Mouse (Mus musculus) heart, postnatal 0 days (tissue): ENCODE data around the gene Cgrrf1. TPM values are rescaled to one million over a fixed set of nuclear protein-coding genes. Genes with fewer than 3 reads are reported as not detected.
A peak's percentile ranks its signal among the peaks of the same experiment; 100 is the strongest.

Experiments
- ATAC-seq: fragments of 200-750 bp; cut with Nextera tagmentation; 2 replicates; pipeline ENCODE4 v1.8.0; 2017; ENCODE audit warnings: low read depth, moderate number of reproducible peaks, moderate library complexity; ENCODE audit not compliant: insufficient read depth
- DNase-seq: peaks from one replicate; pipeline ENCODE4 v3.0.0-alpha.2; 2016; ENCODE audit warnings: low spot score
- H3K27ac ChIP-seq: fragments of 300-500 bp; sonication (generic); 2 replicates; pipeline ENCODE4 v1.5.1; 2014; ENCODE audit warnings: low read depth, mild to moderate bottlenecking
- H3K27me3 ChIP-seq: fragments of 300-500 bp; sonication (generic); 2 replicates; pipeline ENCODE4 v1.6.1; 2014; ENCODE audit warnings: low read length, mixed read lengths; ENCODE audit not compliant: control insufficient read depth, insufficient read depth
- H3K36me3 ChIP-seq: fragments of 300-500 bp; sonication (generic); replicated peaks from 2 replicates; pipeline ENCODE4 v1.6.1; 2014; ENCODE audit warnings: low read length, mixed read lengths; ENCODE audit not compliant: control insufficient read depth, insufficient read depth
- H3K4me1 ChIP-seq: fragments of 300-500 bp; sonication (generic); 2 replicates; pipeline ENCODE4 v1.6.1; 2014; ENCODE audit warnings: antibody characterized with exemption; ENCODE audit not compliant: control insufficient read depth, insufficient read depth
- H3K4me2 ChIP-seq: fragments of 300-500 bp; sonication (generic); 2 replicates; pipeline ENCODE4 v1.6.1; 2014; ENCODE audit warnings: low read depth, mild to moderate bottlenecking, low read length, moderate library complexity
- H3K4me3 ChIP-seq: fragments of 300-500 bp; sonication (generic); 2 replicates; pipeline ENCODE4 v1.5.1; 2014; ENCODE audit warnings: low read depth, low read length
- H3K9ac ChIP-seq: fragments of 300-500 bp; sonication (generic); replicated peaks from 2 replicates; pipeline ENCODE4 v1.6.1; 2014; ENCODE audit warnings: low read depth, low read length, mixed read lengths
- H3K9me3 ChIP-seq: fragments of 300-500 bp; sonication (generic); replicated peaks from 2 replicates; pipeline ENCODE4 v1.6.1; 2016; ENCODE audit warnings: low read length; ENCODE audit not compliant: control insufficient read depth
- CTCF ChIP-seq: IDR thresholded peaks from 2 replicates; pipeline ENCODE4 v1.5.1; 2016; ENCODE audit warnings: antibody characterized with exemption, control low read depth, low read depth
- EP300 ChIP-seq: IDR thresholded peaks from 2 replicates; pipeline ENCODE4 v1.6.1; 2016; ENCODE audit warnings: antibody characterized with exemption, low read depth
- WGBS: fragments of 180-500 bp; shearing (Covaris S2); extraction: QIAGEN DNeasy Blood & Tissue Kit; methylation state at CpG from one replicate; pipeline ENCODE4 v1.1.7; 2014; 5-methylcytosine and 5-hydroxymethylcytosine counted together
- polyA plus RNA-seq: library from polyadenylated mRNA; unstranded; fragments of >200 nt; fragmentation: Nextera tagmentation; extraction: Ambion mirVana; gene quantifications from 2 replicates; pipeline ENCODE4 v1.2.1, GENCODE M21; 2015
- total RNA-seq: library from RNA; depleted of rRNA; stranded (reverse); fragments of >200 nt; gene quantifications from 2 replicates; pipeline ENCODE4 v1.2.3, GENCODE M21; 2014; ENCODE audit warnings: low replicate concordance

Cgrrf1 gene
- total and polyA plus RNA-seq, 2 experiments from 2014 or later, result 43.5 to 103 TPM

DNA sequence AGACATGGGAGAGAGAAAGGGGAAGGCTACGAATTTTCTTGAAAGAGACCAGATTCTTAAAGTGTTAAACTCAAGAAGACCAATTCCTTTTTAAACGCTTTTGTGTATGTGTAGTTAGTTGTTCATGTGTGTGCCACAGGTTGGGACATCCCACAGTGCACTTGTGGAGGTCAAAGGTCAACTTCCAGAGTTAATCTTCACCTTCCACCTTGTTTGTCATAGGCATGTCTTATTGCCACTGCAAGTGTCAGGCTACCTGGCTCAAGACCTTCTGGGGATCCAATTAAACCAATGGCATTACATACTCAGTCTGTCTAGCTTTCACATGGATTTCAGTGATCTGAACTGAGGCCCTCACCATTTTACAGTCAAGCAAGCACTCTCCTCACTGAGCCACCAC lies 7.9 kb upstream of the Cgrrf1 start:
- 73% methylated on average over 2 of the region's 2 CpGs for WGBS
- Histone ChIP-seq H3K36me3 (no peaks in the 10 kb centered on the region), H3K27me3 (no peaks in the 10 kb centered on the region), H3K4me3 (no peak overlapping the region), H3K27ac (no peak overlapping the region), H3K4me1 (peaks cover 9% of the 10 kb centered on the region), H3K4me2 (no peak overlapping the region), H3K9me3 (no peaks in the 10 kb centered on the region), H3K9ac (no peak overlapping the region)
- TF ChIP-seq EP300 (no peak), CTCF (no peak)
- DNase-seq, result no peak
- no peak for ATAC-seq

DNA sequence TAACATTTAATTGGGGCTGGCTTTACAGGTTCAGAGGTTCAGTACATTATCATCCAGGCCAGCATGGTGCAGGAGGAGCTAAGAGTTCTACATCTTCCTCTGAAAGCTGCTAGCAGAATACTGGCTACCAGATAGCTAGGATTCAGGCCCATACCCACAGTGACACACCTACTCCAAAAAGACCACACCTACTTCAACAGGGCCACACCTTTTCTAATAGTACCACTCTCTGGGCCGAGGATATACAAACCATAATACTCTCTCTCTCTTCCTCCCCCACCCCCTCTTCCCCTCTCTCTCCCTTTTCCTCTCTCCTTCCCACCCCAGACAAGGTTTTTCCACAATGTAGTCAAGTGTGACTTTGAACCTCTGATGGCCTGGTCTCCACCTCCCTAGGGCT lies 4.5 kb upstream of the Cgrrf1 start:
- no peak overlapping the region for H3K4me3 ChIP-seq
- WGBS, result 44% methylated on average over 1 of the region's 1 CpGs
- ATAC-seq, result no peak

DNA sequence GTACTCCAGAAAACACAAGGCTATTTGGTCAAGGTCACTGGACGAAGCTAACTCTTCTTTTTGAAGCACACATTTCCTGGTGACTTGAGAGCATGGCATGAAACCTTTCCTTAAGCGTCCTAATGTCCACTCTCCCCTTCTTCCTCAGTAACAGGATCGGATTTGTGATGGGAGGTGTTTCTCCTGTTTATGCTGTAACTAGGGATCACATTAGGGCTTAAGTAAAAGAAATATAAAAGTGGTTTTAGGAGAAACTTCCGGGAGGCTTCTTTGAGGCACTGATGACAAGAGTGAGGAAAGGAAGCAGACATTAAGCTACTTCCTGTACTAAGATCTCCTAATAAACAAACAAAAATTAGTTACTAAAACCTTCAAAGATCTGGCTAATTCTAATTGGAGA lies 630 bp upstream of the Cgrrf1 start:
- H3K4me3 ChIP-seq, result peak overlapping the region; percentile 93
- DNase-seq (peak; percentile 43), ATAC-seq (no peak)
- peaks cover 8% of the 10 kb centered on the region; the same call in 1 of the 2 replicates for H3K4me1 ChIP-seq
- no peaks in the 10 kb centered on the region for H3K9me3 ChIP-seq
- no peak for TF ChIP-seq EP300
- no peak for TF ChIP-seq CTCF
- H3K27me3 ChIP-seq, result no peaks in the 10 kb centered on the region
- peak overlapping the region; percentile 83 for H3K4me2 ChIP-seq
- H3K36me3 ChIP-seq, result no peaks in the 10 kb centered on the region
- peak overlapping the region; percentile 82 for H3K27ac ChIP-seq
- whole genome bisulfite sequencing, result 3% methylated on average over 4 of the region's 4 CpGs
- peak overlapping the region; percentile 91 for H3K9ac ChIP-seq

More for the DNA sequence above, 4.5 kb upstream of the Cgrrf1 start:
- Histone ChIP-seq H3K27me3 (no peaks in the 10 kb centered on the region), H3K36me3 (no peaks in the 10 kb centered on the region), H3K9ac (no peak overlapping the region), H3K4me1 (peaks cover 8% of the 10 kb centered on the region; the same call in 1 of the 2 replicates), H3K27ac (no peak overlapping the region), H3K4me2 (no peak overlapping the region), H3K9me3 (no peaks in the 10 kb centered on the region)
- DNase-seq, result no peak
- no peak for TF ChIP-seq EP300
- no peak for TF ChIP-seq CTCF

DNA sequence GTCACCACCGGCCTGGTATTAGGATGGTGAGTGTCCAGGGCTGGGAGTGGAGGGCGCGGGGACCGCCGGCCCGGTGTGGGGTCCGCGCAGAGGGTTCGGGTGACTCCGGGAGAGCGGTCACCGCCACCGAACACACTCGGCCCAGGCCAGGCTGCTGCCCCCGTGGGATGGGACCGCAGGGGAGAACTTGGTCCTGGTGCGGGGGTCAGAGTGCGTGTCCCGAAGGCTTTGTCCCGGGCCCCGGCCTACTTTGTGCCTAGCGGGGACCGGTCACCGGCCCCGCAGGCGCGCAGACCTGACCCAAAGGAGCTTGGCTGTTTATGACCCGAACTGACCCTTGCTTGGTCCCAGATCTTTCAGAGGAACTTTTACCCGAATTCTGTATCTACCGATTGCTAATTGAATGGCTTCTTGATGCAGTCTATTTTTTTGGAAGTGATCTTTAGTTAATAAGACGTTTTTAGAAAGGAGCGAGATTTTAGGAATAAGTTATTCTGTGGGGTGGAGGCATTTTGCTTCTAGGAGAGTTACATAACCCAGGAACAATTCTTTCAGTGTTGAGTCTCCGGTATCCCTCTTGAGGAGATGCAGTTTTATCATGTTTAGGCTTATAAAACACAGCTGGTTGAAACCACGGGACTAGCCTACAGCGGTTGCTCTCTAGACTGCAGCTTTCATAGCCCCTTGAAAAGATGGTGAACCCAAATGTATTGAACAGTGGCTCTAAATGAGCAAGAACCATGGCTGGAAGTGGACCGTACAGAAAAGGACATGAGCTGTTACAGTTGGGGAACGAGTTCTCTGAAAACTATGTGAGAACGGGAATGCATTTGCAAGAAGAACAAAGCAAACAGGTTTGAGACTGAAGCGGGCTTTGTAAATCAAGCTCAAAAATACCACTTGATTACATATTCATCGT lies 688 bp downstream of the Cgrrf1 start:
- peak overlapping the region; percentile 93 for H3K4me3 ChIP-seq
- peaks cover 8% of the 10 kb centered on the region; the same call in 1 of the 2 replicates for H3K4me1 ChIP-seq
- peak overlapping the region; percentile 82 for H3K27ac ChIP-seq
- no peaks in the 10 kb centered on the region for H3K9me3 ChIP-seq
- peak overlapping the region; percentile 83 for H3K4me2 ChIP-seq
- peak; percentile 13 for DNase-seq
- no peaks in the 10 kb centered on the region for H3K36me3 ChIP-seq
- ATAC-seq, result peak; percentile 56
- 6% methylated on average over 40 of the region's 40 CpGs for WGBS
- no peaks in the 10 kb centered on the region for H3K27me3 ChIP-seq
- H3K9ac ChIP-seq, result peak overlapping the region; percentile 91
- TF ChIP-seq EP300 (no peak), CTCF (no peak)

DNA sequence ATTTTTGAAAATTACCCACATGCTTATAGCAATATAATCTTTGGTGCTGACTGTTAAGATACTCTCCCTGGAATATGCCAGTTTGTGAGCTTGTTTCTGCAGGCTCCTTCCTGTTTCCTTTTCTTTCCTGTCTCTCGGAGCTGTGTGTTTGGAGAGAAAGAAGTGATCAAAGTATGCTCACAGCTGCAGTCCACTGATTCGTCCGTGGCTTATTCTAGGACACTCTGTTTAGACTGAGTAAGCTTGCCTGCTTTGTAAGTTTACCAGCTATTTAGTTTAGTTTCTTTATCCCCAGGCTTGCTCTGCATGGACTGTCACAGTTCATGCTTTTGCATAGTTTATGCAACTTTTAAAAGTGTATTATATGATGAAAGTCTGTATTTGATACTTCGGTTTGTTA lies 7.4 kb downstream of the Cgrrf1 start:
- 62% methylated on average over 4 of the region's 4 CpGs for WGBS
- no peaks in the 10 kb centered on the region for H3K9me3 ChIP-seq
- TF ChIP-seq EP300 (no peak), CTCF (no peak)
- no peaks in the 10 kb centered on the region for H3K27me3 ChIP-seq
- no peak overlapping the region for H3K9ac ChIP-seq
- H3K4me1 ChIP-seq, result no peaks in the 10 kb centered on the region
- ATAC-seq, result no peak
- H3K4me3 ChIP-seq, result no peak overlapping the region
- no peak overlapping the region for H3K4me2 ChIP-seq
- DNase-seq, result no peak
- H3K36me3 ChIP-seq, result peaks cover 26% of the 10 kb centered on the region
- H3K27ac ChIP-seq, result no peak overlapping the region
